Mouse (Mus musculus) liver, embryonic 14.5 days (tissue): ENCODE measurements at regions not wholly inside any gene's neighbourhood (a gene's known extent, or its start where the extent isn't known, plus 50 kb on each side); places are given as distances from the start of the nearest gene placed in this dataset.

Experiments
- CTCF ChIP-seq: IDR thresholded peaks from 2 replicates; pipeline ENCODE4 v1.5.1; 2016; ENCODE audit warnings: antibody characterized with exemption, low read depth, control low read depth
- EP300 ChIP-seq: IDR thresholded peaks from 2 replicates; pipeline ENCODE4 v1.6.1; 2016; ENCODE audit warnings: antibody characterized with exemption, low read depth

DNA sequence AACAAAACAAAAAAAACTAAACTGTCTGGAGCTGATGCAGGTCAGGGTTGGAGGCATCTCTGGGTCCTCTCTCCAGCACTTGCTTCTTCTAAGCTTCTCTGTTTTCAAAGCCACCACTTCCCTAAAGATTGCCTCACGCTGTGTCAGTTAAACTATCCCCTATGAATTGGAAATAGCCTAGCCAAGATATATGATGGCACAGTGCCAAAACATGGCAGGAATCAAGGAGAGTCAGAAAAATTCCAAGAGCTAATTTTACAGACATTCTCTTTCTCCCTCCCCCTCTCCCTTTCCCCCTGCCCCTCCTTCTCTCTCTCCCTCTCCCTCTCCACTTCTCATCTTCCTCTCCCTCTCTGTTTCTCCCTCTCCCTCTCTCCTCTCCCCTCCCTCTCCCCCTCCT, 353.3 kb upstream of the 5930422O12Rik start:
- TF ChIP-seq EP300 (no peak), CTCF (no peak)
